Mouse (Mus musculus) thymus, postnatal 0 days (tissue): Measurements from ENCODE around the gene Exoc3l4. TPM values are rescaled to one million over a fixed set of nuclear protein-coding genes. Genes with fewer than 3 reads are reported as not detected.

Experiments
- DNase-seq: peaks from one replicate; pipeline ENCODE4 v3.0.0-alpha.2; 2015; ENCODE audit warnings: low spot score
- polyA plus RNA-seq: library from polyadenylated mRNA; unstranded; fragments of >200 nt; fragmentation: Nextera tagmentation; extraction: Ambion mirVana; gene quantifications from 2 replicates; pipeline ENCODE4 v1.2.1, GENCODE M21; 2015

Exoc3l4 gene
- polyA plus RNA-seq, 1 experiment from 2014 or later = 25.3 TPM

DNA sequence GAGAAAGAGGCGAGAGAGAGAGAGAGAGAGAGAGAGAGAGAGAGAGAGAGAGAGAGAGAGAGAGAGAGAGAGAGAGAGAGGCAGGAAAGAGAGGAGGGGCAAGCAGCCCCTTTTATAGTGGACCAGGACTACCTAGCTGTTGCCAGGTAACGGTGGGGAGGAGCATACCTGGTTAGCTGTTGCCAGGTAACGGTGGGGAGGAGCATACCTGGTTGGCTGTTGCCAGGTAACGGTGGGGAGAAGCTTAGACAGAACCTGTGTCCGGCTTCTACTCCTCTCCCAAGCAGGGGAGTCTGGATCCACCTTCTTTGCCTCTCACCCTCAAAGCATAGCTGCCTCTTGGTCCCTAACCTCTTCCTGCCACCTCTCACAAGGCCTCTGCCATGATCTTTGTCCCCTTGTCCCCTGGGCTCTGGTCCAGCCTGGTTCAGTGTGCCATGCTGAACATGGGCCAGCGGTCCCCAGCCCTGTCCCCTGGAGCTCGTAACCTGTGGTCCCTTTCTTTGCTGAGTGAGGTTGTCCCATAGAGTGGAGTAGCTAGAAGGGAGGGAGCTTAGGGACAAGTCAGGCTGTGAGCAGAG lies 17.4 kb downstream of the Exoc3l4 start:
- no peak for DNase-seq

DNA sequence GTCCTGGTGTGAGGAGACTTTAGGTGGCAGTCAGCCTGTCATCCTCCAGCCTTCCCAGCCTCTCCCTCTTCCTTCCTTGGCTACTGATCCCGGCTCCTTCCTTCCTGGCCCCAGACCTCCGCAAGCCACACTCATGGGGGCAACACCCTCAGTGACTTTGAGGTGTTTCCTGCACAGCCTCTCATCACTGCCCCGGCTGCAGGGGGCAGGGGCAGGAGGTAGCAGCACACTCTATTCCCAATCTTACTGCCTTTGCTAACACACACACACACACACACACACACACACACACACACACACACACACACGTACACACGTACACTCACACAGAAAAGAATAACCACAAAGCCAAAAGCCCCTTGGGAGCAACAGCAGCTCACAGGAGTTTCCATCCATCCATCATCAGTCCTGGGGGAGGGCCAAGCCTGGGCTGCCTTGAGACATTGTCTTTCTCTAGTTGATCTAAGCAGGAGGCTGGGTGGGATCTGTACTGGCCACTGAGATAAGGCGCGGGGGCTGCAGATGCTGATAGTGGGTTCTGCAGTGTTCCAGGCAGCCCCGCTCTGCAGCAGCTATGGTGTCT lies 18.0 kb downstream of the Exoc3l4 start:
- DNase-seq = no peak

DNA sequence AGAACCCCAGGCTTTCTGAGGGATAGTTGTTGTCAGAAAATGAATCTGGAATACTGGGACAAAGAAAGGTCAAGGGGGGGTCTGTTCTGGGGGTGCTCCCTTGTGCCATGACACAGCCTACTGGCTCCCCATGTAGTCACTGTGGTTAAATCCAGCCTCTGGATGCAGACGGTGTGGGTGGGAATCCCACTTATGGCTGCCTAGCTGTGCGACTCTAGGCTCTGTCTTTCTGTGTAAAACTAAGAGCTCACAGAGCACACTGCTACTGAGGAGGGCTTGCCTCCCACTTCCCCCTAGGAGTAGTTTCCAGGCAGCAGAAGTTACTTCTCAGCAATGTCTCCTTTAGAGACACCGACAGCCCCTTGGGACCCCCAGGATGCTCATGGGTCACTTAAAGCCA lies 19.4 kb downstream of the Exoc3l4 start:
- DNase-seq = no peak

DNA sequence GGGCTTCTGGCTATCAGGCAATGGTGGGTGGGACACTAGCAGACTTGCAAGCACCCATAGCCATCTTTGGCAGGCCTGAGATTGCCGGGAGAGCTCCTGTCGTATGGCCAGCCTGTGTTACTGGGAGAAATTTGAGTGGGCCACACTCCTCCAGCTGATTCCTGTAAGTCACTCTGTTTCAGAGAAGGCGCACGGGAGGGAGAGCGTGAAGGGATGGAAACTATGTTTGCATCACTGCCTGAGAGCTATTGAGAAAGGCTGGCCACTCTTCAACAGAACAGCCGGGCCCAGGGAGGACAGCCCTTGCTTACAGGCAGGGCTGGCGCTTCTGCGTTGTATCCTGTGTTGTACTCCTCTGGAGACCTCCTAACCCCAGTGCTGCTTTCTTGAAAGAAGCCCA lies 19.8 kb downstream of the Exoc3l4 start:
- DNase-seq = no peak

DNA sequence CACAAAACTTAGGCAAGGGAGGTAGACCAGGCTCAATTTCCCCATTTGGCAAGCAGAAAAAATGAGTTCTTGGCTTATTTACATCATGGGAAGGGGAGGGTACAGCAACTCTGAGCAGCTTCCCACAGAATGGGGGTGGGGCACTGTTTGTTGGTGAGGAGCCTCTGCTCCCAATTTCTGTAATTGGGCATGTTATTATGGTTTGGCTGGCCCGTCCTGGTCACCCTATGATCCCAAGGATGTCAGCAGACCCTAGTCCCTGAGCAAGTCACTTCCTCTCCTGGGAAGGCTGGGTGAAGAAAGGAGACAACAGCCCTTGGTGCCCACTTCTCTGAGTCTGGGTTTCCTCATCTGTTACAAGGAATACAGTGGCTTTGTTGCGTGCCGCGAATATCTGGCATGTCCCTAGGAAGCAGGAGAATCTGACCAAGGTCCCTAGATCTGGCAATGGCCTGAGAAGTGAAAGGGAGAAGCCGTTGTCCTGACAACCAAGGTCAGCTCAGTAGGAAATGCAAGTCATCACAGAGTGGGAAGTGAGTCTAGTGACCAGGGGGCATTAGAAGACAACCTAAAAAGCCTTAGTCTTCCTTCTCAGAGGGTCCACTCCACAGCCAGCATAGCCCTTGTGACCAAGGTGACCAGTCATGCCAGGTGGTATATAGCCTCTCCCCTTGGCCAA lies 20.5 kb downstream of the Exoc3l4 start:
- no peak for DNase-seq

DNA sequence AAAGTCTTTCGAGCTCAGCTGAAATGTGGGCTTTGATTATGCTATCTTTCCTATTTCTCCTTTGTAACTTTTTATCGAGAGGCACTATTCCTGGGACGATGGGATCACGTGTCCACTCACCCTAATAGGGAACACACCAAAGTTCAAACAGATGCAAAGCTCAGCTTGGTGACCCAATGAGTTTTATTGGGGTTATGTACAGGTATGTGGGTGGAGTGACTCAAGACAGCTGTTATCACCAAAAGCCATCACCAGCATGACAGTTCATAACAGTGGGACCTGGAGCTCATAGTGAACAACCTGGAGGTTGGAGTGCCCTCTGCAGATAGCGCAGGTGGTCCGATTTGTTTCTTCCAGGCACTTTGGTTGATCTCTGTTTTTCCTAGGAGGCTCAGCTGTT lies 22.0 kb downstream of the Exoc3l4 start:
- no peak for DNase-seq

DNA sequence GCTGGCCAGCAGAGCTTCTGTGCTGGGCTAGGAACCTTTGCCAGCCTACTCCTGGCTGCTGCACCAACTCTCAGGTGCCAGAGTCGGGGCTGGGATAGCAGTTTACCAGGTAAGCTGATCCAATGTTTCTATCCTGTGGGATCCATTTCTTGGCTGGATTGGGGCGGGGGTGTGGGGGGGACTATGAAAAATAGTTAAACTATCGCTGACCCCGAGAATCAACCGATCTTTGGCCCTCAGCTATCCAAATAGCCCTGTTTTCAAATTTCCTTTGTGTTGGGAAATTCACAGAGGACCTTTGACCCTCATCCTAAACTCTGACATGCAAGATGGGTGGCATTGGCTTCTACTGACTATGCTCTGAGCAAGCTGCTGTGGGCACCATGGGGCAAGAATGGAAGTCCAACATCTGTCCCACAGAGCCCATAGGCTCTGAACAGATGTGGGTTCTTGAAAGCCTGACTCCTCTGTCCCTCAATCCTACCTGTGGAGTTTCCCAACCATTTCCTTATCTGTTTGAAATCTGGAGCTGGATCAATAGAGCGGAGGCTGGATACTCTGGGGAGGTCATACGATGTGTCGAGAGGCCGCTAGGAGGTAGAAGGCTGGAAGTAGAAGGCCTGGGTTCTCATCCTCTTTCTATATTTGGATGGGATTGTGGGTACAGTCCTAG lies 24.0 kb downstream of the Exoc3l4 start:
- no peak for DNase-seq

DNA sequence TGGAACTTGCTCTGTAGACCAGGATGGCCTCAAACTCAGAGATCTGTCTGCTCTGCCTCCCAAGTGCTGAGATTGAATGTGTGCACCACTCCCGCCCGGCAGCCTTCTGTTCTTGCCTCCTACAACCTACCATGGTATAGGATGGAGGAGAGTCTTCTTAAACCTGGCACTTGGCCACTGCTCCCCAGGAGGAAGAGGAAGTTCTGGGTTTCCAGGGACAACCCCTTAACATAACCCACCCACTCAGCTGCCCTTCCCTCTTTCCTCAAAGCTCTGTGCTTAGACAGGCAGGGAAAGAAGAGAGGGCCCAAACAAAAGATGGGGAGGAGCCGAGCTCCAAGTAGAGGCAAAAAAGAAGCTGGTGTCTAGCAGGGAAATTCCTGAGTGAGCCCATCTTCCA lies 24.7 kb downstream of the Exoc3l4 start:
- no peak for DNase-seq

DNA sequence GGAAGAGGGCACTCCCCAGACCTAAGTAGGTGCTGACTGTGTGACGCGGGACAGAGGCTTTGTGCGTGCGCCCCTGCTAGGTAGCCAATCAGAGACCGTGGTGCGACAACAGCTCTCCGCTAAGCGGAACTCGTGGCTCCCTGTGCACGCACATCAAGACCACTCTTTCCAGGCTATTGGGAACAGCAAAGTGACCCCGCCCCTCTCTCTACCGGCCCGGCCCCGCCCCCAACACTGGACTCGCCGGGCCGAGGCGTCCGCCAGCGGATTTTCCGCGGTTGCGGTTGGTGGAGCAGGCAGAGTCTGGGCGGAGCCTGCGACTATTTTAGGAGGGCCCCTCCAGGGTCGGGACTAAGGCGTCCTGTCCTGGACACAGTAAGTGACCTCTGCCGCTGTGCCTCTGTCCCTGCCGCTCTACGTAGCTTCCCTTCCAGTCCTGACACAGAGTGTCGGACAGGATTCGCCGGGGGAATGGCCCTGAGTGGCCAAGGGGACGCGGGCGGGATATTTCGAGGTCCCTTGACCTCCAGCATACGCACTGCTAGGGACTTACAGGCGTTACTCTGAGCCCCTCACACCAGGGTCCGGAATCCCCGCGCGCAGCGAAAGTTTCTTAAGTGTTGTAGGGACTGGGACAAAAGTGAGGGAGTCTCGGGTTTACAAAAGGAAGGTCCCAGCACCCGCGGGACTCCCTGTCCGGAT lies 25.6 kb downstream of the Exoc3l4 start, which contains the start of gene Tnfaip2:
Tnfaip2 (plus strand) TSS at position 161 of the 702 bp plus-strand sequence.
- no peak for DNase-seq

DNA sequence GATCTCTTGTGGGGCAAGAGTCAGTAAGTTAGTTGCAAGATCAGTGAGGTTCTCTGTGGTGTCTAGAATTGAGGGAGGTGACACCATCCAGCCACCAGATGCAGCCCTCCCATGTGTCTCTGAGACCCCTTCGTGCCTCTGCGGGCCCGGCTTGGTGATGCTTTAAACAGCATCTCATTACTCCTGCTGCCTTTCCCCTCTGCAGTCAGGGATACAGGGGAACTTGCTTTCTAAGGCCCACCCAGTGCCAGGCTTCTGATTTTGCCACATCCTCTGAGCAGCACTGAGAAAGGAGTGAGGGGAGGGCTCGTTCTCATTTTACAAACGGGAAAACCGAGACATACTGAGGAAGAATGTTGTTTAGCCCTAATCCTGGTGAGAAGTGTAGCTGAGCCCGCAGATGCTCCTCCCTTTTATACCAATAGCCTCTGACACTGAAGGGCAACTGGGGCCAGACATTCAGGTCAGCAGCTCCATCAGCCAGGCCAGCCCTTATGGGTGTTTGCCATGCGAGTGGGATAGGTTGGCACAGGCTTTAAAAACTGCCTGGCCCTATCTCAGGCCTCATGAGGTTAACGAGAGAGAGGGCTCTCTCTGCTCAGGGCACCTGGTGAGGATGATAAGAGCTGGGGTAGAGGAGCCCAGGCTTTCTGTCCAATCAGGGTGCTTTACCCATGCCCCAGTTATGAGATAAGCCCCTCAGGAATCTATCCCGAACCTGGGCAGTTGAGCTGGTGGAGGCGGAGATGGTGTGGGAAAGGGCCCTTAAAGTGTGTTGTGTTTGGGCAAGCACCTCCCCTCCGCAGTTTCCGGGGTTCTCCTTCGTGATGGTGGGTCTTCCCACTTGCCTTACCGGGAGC lies 26.4 kb downstream of the Exoc3l4 start:
- DNase-seq = no peak

DNA sequence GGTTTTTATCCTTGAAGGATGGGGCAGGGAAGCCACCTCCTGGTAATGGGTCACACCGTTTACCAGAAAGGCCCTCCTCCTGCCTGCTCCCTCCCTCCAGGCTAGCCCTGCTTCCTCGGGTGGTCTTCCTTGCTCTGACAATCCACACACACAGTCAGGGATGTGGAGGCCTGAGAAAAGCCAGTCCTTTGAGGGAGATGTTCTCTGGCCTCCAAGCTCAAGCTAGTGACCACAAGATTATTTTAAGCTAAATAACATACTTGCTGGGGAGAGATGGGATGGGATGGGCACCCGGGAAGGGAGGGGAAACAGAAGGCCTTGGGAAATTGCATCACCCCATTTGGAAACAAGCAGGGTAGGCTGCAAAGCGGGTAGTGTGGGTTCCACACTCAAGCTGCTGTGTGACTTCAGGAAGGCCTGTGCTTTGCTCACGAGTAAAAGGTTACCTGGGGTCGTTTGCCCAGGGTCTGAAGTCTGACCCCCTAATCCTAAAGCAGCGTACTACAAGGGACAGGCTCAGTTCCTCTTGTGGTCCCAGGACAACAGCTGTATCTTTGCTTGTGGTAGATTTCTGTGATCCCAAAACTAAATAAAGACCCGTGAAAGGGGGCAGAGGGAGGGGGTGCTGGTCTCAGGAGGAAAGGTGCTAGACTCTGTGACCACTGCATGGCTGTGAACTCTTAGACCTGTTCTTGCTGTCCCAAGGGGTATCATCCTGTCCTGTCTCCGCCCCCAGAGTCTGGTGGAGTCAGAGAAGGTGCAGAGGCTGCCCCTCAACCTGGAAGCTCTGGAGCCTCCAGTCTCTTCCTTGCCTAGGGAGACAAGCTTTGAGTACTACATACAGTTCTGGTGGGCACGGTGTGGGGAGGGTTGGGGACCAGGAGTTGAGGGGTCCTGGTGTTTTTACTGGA lies 27.4 kb downstream of the Exoc3l4 start:
- DNase-seq = no peak

DNA sequence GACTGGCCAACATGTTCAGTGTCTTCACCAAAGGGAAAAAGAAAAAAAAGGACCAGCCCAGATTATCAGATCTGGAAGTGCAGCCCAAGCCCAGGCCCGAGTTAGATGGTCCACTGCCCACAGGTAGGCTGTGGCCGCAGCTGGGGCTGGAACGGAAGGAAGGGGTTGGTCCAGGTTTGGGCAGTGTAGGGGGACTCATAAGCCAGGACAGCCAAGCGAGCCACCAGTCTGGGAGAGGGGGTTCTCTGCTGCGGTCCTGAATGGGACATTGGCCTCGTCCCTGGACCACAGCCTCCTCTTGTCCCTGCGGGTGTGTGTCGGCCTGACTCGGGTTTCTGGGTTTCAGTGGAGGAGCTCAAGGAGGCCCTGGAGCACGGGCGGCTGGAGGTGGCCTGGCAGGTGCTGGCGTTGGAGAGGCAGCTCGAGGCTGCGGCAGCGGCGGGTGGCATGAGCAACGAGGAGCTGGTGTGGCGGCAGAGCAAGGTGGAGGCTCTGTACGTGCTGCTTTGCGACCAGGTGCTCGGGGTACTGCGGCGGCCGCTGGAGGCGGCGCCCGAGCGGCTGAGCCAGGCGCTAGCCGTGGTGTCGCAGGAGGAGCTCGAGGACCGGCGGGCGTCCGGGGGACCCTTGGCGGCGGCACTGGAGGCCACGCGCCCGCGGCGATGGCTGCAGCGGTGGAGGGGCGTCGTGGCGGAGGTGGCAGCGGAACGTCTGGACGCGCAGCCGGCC lies 28.5 kb downstream of the Exoc3l4 start:
- no peak for DNase-seq

DNA sequence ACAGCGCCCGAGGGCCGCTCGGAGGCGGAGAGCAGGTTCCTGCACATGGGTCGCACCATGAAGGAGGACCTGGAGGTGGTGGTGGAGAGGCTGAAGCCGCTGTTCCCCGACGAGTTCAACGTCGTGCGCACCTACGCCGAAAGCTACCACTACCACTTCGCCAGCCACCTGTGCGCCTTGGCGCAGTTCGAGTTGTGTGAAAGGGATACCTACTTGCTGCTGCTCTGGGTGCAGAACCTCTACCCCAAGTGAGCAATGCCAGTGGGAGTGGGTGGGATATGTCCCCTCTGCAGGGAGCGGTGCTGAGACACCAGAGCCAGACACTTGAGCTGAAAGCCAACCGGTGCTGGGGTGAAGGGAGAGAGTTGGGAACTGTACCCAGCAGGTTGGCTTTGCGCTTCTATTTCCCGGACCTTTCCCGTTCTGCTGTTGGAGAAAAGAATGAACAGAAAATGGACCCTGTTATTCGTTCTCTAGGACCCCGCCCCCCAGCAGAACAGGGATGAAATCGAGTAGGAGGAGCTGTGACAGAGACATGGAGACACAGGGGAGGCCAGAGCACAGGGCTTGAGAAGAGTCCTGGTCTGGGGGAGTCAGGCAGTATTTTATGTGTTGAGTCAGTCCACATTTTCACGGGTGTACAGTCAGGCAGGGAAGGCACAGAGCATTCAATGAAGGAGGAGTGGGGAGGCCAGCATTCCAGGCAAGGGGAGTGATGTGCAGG lies 29.2 kb downstream of the Exoc3l4 start:
- no peak for DNase-seq

DNA sequence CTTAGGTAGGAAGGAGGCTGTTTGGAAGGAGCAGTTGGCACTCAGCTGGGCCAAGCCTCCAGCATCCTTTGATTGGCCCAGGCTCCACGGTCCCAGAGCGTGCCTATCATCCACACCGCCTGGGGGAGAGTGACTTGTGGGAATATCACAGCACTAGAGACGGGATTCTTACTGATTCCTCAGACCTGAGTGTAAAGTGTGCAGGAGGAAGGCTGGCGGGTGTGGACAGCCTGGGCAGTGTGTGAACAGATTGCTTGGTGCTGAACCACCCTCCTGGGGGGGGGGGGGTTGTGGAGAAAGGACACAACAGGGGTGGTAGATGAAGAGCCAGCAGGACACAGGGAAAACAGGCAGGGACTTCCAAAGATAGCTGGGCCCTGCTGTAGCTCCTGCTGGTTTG lies 29.9 kb downstream of the Exoc3l4 start:
- no peak for DNase-seq

DNA sequence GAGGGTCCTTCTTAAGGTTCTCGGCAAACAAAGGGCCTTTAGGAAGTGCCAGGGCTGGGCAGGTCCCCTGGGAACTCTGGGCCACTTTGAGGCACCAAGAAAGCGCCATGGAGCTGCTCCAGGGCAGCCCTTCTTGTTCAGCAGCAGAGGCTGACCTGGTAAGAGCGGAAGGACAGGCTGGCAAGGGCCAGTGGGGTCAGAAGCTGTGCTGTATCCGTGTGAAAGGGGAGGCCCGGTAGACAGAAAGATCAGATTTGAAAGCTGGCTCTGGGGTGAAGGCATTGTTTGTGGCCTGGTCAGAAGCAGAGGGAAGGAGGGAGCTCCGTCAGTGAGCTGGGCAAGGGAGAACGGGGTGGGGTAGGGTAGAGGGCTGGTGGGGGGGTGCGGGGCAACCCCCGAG lies 30.5 kb downstream of the Exoc3l4 start:
- no peak for DNase-seq

DNA sequence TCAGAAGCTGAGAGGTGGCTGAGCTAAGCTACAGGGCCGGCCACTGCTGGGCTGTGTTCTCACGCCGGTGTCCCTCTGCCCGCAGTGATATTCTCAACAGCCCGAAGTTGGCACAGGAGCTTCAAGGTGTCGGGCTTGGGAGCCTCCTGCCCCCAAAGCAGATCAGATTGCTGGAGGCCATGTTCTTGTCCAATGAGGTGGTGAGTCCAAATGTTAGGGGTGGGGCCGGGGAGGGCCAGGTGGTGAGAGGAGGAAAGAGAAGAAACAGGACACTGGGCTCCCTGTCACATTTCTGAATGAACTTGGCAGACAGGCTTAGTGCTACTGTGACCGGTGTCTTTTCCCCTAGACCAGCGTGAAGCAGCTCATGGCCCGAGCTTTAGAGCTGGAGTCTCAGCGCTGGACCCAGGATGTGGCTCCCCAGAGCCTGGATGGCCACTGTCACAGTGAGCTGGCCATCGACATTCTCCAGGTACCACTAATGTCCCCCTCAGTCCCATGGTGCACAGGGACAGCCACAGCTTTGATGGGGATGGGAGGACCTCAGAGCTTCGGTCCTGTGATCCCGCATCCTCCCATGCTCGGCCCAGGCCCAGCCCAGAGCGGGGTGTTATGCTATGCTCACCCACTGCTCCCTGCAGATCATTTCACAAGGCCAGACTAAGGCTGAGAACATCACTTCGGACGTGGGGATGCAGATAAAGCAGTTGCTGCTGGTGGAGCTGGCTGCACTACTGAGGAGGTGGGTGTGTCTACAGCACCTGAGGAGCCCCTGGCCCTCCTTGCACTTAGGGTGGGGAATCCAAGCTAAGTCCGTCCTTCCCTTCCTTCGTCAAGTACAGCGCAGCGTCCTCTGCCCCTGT lies 31.3 kb downstream of the Exoc3l4 start:
- no peak for DNase-seq

DNA sequence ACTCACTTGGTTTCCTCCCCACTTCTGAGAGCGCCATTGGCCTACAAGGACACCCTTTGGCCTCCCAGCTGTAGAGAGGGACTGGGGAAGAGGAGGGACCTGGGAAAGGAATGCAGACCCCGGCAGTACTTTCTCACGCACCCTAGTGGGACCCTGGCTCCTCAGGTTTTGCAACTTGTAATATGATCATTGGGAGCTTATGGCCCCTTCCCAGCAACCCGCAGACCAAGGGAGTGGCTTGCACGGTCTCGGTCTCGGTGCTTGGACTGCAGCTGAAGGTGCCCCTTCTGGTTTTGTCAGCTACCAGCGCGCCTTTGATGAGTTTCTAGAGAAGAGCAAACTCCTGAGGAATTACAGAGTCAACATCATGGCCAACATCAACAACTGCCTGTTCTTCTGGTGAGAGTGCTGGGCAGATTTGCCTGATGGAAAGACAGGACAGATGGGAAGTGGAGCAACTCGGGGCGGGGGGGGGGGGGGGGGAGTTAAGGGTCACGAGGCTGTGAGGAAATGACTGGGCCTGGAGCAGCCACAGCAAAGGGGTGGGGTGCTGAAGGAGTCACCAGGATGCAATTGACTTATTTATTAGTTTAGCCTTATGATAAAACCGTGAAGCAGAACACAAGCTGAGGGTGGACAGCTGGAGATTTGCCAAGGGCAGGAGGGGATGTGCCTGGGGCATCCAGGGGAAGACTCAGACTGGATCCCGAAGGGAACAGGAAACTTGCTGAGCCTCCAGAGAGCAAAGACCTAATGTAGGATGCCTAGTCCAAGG lies 32.3 kb downstream of the Exoc3l4 start:
- no peak for DNase-seq
